Mouse (Mus musculus) liver, postnatal 0 days (tissue): Measurements from ENCODE around the gene Lrp1. TPM values are rescaled to one million over a fixed set of nuclear protein-coding genes. Genes with fewer than 3 reads are reported as not detected.

ENCODE experiments used
- ATAC-seq: fragments of 200-750 bp; cut with Nextera tagmentation; 2 replicates; pipeline ENCODE4 v1.8.0; 2017; ENCODE audit warnings: mild to moderate bottlenecking, moderate library complexity
- DNase-seq: peaks from one replicate; pipeline ENCODE4 v3.0.0-alpha.2; 2016
- H3K27ac ChIP-seq: fragments of 300-500 bp; sonication (generic); 2 replicates; pipeline ENCODE4 v1.5.1; 2014; ENCODE audit warnings: antibody characterized with exemption, moderate library complexity, mild to moderate bottlenecking, low read depth
- H3K27me3 ChIP-seq: fragments of 300-500 bp; sonication (generic); 2 replicates; pipeline ENCODE4 v1.6.1; 2014; ENCODE audit warnings: low read length, control low read depth, mixed read lengths; ENCODE audit not compliant: insufficient read depth
- H3K36me3 ChIP-seq: fragments of 300-500 bp; sonication (generic); replicated peaks from 2 replicates; pipeline ENCODE4 v1.6.1; 2014; ENCODE audit warnings: mild to moderate bottlenecking, control low read depth, low read length, moderate library complexity, mixed read lengths; ENCODE audit not compliant: insufficient read depth
- H3K4me1 ChIP-seq: fragments of 300-500 bp; sonication (generic); 2 replicates; pipeline ENCODE4 v1.6.1; 2014; ENCODE audit warnings: antibody characterized with exemption, mild to moderate bottlenecking, control low read depth; ENCODE audit not compliant: insufficient read depth
- H3K4me2 ChIP-seq: fragments of 300-500 bp; sonication (generic); 2 replicates; pipeline ENCODE4 v1.6.1; 2014; ENCODE audit warnings: low read depth, mild to moderate bottlenecking, low read length, moderate library complexity, mixed read lengths
- H3K4me3 ChIP-seq: fragments of 300-500 bp; sonication (generic); 2 replicates; pipeline ENCODE4 v1.5.1; 2014; ENCODE audit warnings: low read depth, low read length
- H3K9ac ChIP-seq: fragments of 300-500 bp; sonication (generic); replicated peaks from 2 replicates; pipeline ENCODE4 v1.6.1; 2014; ENCODE audit warnings: mild to moderate bottlenecking, moderate library complexity
- H3K9me3 ChIP-seq: fragments of 300-500 bp; sonication (generic); 2 replicates; pipeline ENCODE4 v1.6.1; 2016; ENCODE audit warnings: mild to moderate bottlenecking, control low read depth, low read length, mixed read lengths
- CTCF ChIP-seq: sonication (generic); IDR thresholded peaks from 2 replicates; pipeline ENCODE4 v1.5.1; 2016; ENCODE audit warnings: antibody characterized with exemption, low read depth
- EP300 ChIP-seq: IDR thresholded peaks from 2 replicates; pipeline ENCODE4 v1.6.1; 2016; ENCODE audit warnings: antibody characterized with exemption, low read depth, mild to moderate bottlenecking
- WGBS: fragments of 180-500 bp; shearing (Covaris S2); extraction: QIAGEN DNeasy Blood & Tissue Kit; methylation state at CpG from one replicate; pipeline ENCODE4 v1.1.7; 2014; ENCODE audit not compliant: insufficient replicate concordance; 5-methylcytosine and 5-hydroxymethylcytosine counted together
- polyA plus RNA-seq: library from polyadenylated mRNA; unstranded; fragments of >200 nt; fragmentation: Nextera tagmentation; extraction: Ambion mirVana; gene quantifications from 2 replicates; pipeline ENCODE4 v1.2.1, GENCODE M21; 2015

Lrp1 gene
- polyA plus RNA-seq, 1 experiment from 2014 or later, result 49.2 TPM

DNA sequence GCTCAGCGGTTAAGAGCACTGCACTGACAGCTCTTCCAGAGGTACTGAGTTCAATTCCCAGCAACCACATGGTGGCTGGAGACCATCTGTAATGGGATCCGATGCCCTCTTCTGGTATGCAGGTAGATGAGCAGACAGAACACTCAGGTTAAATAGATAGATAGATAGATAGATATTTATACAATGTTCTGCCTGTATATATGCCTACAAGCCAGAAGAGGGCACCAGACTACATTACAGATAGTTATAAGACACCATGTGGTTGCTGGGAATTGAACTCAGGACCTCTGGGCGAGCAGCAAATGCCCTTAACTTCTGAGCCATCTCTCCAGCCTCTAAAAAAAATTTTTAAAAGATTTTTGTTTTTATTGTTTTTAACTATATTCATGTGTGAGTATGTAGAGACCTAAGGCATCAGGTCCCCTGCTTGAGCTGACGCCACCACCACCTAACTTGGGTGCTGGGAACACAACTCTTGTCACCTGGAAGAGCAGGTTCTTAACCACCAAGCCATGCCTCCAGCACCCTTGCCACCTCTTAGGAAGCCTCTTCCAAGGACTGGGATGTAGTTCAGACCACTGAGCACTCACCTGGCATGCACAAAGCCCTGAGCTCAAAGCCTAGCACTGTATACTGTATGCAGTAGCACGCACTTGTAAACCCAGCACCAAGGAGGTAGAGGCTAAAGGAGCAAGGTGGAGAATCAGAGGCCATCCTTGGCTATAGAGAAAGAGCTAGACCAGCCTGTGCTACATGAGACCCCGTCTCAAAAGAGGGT, 2.7 kb upstream of the Lrp1 start:
- H3K4me2 ChIP-seq, result no peak overlapping the region
- H3K4me3 ChIP-seq, result no peak overlapping the region
- H3K27me3 ChIP-seq, result peaks cover 10% of the 10 kb centered on the region
- WGBS, result 83% methylated on average over 6 of the region's 6 CpGs
- DNase-seq (no peak), ATAC-seq (no peak)
- no peak overlapping the region for H3K9ac ChIP-seq
- H3K27ac ChIP-seq, result no peak overlapping the region
- peaks cover 3% of the 10 kb centered on the region; the same call in 1 of the 2 replicates for H3K9me3 ChIP-seq
- TF ChIP-seq CTCF (peak; percentile 1; the same call in 1 of the 2 replicates), EP300 (no peak)
- peaks cover 4% of the 10 kb centered on the region for H3K4me1 ChIP-seq
- no peaks in the 10 kb centered on the region for H3K36me3 ChIP-seq

- ATAC-seq (no peak), DNase-seq (no peak)
- H3K9ac ChIP-seq, result no peak overlapping the region
- H3K27ac ChIP-seq, result peak overlapping the region; percentile 95
- peaks cover 16% of the 10 kb centered on the region for H3K27me3 ChIP-seq
- H3K9me3 ChIP-seq, result peaks cover 3% of the 10 kb centered on the region; the same call in 1 of the 2 replicates
- 64% methylated on average over 4 of the region's 4 CpGs for WGBS
- no peaks in the 10 kb centered on the region for H3K36me3 ChIP-seq
- no peak overlapping the region for H3K4me3 ChIP-seq
- peaks cover 12% of the 10 kb centered on the region for H3K4me1 ChIP-seq
- H3K4me2 ChIP-seq, result 0 out of 2 replicates have a peak overlapping the region, but pooled peaks have one; percentile 93
- TF ChIP-seq EP300 (no peak), CTCF (no peak)
Observed at GRCm38 (mm10) chr10:127622661-127623060, 1.7 kb upstream of the Lrp1 start.

DNA sequence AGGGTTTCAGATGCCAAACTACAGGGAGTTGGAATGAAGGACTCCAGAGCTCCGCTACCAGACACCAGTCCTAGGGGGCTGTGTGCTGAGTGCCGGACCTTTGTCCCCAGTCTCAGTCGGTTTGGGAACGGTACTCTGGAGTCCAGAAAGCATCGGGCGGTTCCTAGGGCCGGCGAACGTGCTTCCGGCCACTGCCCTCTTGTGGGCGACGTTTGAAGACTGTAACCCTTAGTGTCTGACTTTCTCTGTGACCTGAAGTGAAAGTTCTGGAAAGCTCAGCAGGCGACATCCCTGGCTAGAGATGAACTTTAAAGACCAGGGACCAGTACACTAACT, 1.1 kb upstream of the Lrp1 start:
- Histone ChIP-seq H3K4me1 (peaks cover 16% of the 10 kb centered on the region), H3K9ac (peak overlapping the region; percentile 67), H3K27me3 (peaks cover 16% of the 10 kb centered on the region), H3K4me3 (peak overlapping the region; percentile 65), H3K9me3 (peaks cover 3% of the 10 kb centered on the region; the same call in 1 of the 2 replicates), H3K36me3 (no peaks in the 10 kb centered on the region; the same call in 1 of the 2 replicates), H3K4me2 (peak overlapping the region; percentile 93), H3K27ac (peak overlapping the region; percentile 95)
- peak; percentile 68 for TF ChIP-seq CTCF
- no peak; the same call in none of the 2 replicates for TF ChIP-seq EP300
- WGBS, result 2% methylated on average over 13 of the region's 13 CpGs
- DNase-seq, result peak; percentile 76
- ATAC-seq, result peak; percentile 66

GRCm38 (mm10) chr10:127621191-127622056, 476 bp upstream of the Lrp1 start:
- DNase-seq, result peak; percentile 87
- TF ChIP-seq EP300, result peak; percentile 65; the same call in 1 of the 2 replicates
- TF ChIP-seq CTCF, result no peak
- Histone ChIP-seq H3K9ac (peak overlapping the region; percentile 67), H3K27me3 (peaks cover 16% of the 10 kb centered on the region), H3K4me2 (peak overlapping the region; percentile 93), H3K4me1 (peaks cover 19% of the 10 kb centered on the region), H3K9me3 (peaks cover under 1% of the 10 kb centered on the region; the same call in 1 of the 2 replicates), H3K27ac (peak overlapping the region; percentile 95), H3K36me3 (no peaks in the 10 kb centered on the region; the same call in 1 of the 2 replicates), H3K4me3 (peak overlapping the region; percentile 65)
- WGBS, result 1% methylated on average over 35 of the region's 39 CpGs
- peak; percentile 89 for ATAC-seq

- ATAC-seq, result no peak
- Histone ChIP-seq H3K36me3 (no peaks in the 10 kb centered on the region; the same call in 1 of the 2 replicates), H3K4me1 (peaks cover 28% of the 10 kb centered on the region), H3K4me3 (peak overlapping the region; percentile 65), H3K27me3 (peaks cover 16% of the 10 kb centered on the region), H3K4me2 (peak overlapping the region; percentile 93), H3K27ac (peak overlapping the region; percentile 91), H3K9me3 (no peaks in the 10 kb centered on the region), H3K9ac (peak overlapping the region; percentile 74)
- DNase-seq, result peak; percentile 53
- TF ChIP-seq CTCF (no peak), EP300 (no peak)
- 22% methylated on average over 12 of the region's 12 CpGs for WGBS
Observed at GRCm38 (mm10) chr10:127619941-127620405, 975 bp downstream of the Lrp1 start.
